Mouse (Mus musculus) cerebellum, postnatal 4 days (tissue): ENCODE results near the gene Zfp637.
"Not testable (repeated sequence)": the region's sequence is repeated elsewhere in the genome, so short reads cannot be mapped to it uniquely, and the experiment has no call there.

ENCODE experiments used
- DNase-seq, 2 experiments: peaks; one replicate each; pipeline ENCODE4 v3.0.0; 2022; ENCODE audit warnings: low spot score in 2 of 2, mixed read lengths in 1 of 2

The Zfp637 gene

GRCm38 (mm10) chr6:117863751-117864150, 22.8 kb downstream of the Zfp637 start:
- DNase-seq, result no peak

GRCm38 (mm10) chr6:117868187-117868586, 27.2 kb downstream of the Zfp637 start:
- DNase-seq, result no peak

- DNase-seq, result no peak
Measured at GRCm38 (mm10) chr6:117871034-117871433, 30.1 kb downstream of the Zfp637 start.

- DNase-seq, result not testable (repeated sequence)
Measured at GRCm38 (mm10) chr6:117873450-117873849, 32.5 kb downstream of the Zfp637 start.

- DNase-seq, result no peak
Measured at GRCm38 (mm10) chr6:117874621-117875281, 33.8 kb downstream of the Zfp637 start.

- no peak for DNase-seq
Measured at GRCm38 (mm10) chr6:117878700-117879407, 37.9 kb downstream of the Zfp637 start.

GRCm38 (mm10) chr6:117879408-117880115, 38.6 kb downstream of the Zfp637 start:
- peak; percentile 99 to 100 for DNase-seq

GRCm38 (mm10) chr6:117880394-117880838, 39.4 kb downstream of the Zfp637 start:
- no peak for DNase-seq

GRCm38 (mm10) chr6:117881229-117881628, 40.2 kb downstream of the Zfp637 start:
- no peak for DNase-seq

- DNase-seq, result no peak
Measured at GRCm38 (mm10) chr6:117881997-117882396, 41.0 kb downstream of the Zfp637 start.

GRCm38 (mm10) chr6:117885943-117886342, 45.0 kb downstream of the Zfp637 start:
- DNase-seq, result no peak

- no peak for DNase-seq
Measured at GRCm38 (mm10) chr6:117888032-117888431, 47.1 kb downstream of the Zfp637 start.

- no peak for DNase-seq
Measured at GRCm38 (mm10) chr6:117888642-117889096, 47.7 kb downstream of the Zfp637 start.

GRCm38 (mm10) chr6:117890257-117890656, 49.3 kb downstream of the Zfp637 start:
- DNase-seq, result no peak

- no peak for DNase-seq
Measured at GRCm38 (mm10) chr6:117891369-117892160, 50.6 kb downstream of the Zfp637 start.

- no peak for DNase-seq
Measured at GRCm38 (mm10) chr6:117892386-117892785, 51.4 kb downstream of the Zfp637 start.

GRCm38 (mm10) chr6:117893435-117893834, 52.5 kb downstream of the Zfp637 start:
- no peak for DNase-seq
